Mouse (Mus musculus) cerebellum, postnatal 36 days (tissue): Measurements from ENCODE around the gene Nmi.

ENCODE experiments used
- DNase-seq, 2 experiments: peaks; one replicate each; pipeline ENCODE4 v3.0.0; 2021 to 2022; ENCODE audit warnings: mixed read lengths in 2 of 2

Nmi gene

DNA sequence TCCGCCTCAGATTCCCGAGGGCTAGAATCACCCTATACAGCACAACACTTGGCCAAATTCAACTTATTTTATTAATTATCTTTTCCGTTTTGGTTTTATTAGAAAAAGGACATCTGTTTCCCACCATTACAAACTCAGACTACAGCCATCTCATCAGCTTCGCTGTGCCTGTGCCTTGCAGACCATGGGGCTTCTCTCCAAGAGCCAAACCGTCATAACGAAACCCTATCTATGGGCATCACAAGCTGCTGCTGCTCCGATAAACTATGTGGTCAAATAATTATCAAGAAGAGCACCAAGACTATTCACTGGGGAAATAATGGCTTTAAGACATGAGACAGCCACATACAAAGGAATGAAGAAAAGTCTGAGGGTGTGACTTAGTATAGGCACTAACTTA, 31.5 kb downstream of the Nmi start:
- DNase-seq: no peak

DNA sequence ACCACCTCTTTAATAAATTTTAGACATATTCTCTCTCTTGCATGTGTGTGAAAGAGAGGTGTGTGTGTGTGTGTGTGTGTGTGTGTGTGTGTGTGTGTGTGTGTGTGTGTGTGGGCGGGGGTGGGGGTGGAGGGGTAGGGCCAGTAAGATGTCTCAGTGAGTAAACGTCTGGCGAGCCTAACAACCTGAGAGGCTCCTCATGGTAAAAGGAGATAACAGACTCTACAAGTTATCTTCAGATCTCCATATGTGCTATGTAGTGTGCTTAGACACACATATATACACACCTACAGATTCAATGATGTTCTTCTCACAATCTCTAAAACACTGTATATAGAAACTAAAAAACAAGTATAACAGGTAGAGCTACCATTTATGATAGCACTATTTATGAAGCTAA, 34.5 kb downstream of the Nmi start:
- DNase-seq: no peak

DNA sequence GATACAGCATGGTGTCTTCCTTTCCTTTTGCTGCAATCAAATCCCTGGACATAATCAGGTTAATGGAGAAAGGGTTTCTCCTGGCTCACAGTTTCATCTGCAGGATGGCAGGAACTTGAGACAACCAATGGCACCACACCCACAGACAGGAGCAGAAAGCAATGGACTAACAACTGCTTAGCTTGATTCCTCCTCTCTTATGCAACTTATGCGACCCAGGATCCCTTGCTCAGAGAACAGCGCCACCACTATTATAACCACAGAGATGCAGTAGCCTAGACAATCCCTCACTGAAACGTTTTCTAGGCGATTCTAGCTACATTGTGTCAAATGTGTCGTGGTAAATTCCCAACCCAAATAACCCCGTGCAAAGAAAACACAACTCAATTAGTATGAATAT, 36.3 kb downstream of the Nmi start:
- DNase-seq: no peak

DNA sequence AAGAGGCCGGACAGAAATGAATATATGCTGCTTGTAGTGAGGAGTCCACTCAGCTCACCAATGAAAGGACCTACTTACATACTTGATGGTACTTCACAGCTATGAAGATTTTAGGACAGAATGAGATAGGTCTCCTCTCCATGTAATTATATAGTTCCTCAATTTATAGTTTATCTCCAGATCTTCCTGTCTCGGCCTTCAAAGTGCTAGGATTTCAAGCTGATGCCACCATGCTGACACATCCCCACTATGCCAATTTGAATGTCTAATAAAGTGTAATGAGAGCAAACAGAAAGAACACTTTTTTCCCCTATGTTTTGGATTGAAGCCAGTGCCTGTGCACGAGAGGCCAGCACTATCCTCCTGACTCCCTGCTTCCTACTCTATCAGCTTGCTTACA, 36.7 kb downstream of the Nmi start:
- no peak for DNase-seq

DNA sequence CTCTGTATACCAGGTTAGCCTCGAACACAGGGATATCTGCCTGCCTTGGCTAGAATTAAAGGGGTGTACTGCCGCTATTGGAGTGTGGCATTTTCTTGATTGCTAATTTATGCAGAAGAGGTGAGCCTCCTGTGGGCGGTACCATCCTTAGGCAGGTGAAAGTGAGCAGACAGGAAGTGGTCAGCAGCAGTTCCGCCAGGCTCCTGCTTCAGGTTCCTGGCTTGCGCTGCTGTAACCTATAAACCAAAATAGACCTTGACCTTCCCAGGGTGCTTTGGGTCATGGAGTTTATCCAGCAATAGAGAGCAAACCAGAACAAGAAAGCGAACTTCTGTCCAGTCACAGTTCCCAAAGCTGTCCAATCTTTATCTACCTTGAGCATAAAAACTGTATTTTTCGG, 37.4 kb downstream of the Nmi start:
- DNase-seq: no peak

DNA sequence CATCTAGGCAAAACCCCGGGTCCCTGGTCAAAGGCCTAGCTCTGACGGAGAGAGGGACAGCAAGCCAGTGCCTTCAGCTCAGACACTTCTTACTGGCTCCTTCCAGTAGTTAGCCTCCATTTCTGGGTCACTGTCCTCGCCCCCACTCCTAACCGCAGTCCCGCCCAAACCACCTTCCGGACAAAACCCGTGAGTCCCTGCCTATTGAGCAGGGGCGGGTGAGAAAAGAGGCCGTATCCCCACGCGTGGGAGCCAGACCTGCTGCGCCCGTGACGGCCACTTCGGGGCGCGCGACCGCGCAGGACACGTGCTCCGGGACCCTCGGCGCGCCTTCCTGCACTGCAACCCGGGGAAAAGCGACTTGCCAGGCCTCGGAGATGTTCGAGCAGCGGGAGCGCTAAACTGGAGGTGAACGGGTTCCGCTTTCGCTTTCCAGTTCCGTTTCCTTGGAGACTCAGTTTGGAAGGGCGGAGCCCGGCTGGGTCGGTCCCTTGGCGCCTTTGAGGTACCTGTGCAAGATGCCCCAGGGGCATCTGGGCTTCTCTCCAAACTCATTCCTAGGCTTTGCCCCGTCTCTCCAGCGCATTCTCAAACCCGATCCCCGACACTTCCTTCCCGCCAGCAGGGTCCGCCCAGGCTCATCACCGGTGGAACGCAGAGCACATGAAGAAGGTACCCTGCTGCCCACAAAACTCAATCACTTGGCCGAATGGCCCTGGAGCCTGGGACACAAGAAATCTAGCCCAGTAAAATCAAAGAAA, 38.5 kb downstream of the Nmi start, which contains the start of gene Rbm43:
Rbm43 (minus strand) TSS at position 590 of the 761 bp plus-strand sequence.
- DNase-seq: peak; percentile 76 to 77

DNA sequence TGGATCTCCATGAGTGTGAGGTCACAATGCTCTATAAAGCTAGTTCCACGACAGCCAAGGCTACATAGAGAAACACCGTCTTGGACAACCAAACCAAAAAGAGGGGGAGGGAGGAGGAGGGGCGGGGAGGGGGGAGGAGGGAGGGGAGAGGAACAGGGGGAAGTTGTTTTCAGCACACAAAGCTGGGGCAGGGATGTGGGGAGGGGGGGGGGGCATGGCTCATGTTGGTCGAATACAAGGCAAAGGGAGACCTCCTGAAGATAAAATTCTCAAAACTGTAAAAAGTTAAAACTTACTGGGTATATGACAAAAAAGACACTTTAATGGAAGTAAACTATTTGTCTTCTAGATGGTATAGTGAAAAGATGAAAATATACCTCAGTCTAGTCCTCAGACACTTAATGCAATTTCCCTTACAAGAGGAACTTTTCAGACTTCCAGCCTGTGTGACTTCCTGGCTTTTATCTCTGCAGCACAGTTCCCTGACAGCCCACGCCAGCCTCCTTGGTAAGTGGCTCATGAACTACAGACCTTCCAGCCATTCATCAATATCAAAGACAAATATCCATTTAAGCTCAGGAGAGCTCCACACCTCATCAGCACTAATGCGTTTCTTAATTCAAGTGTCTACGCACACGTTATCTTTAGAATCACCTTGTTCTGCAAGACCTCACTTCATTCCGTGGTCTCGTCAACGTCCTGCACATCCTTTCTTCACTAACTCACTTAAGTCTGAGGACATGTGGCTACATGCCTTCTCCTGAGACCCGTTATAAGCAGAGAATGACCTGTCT, 39.8 kb downstream of the Nmi start:
- DNase-seq: peak in 1 of 2 experiments; percentile 19

DNA sequence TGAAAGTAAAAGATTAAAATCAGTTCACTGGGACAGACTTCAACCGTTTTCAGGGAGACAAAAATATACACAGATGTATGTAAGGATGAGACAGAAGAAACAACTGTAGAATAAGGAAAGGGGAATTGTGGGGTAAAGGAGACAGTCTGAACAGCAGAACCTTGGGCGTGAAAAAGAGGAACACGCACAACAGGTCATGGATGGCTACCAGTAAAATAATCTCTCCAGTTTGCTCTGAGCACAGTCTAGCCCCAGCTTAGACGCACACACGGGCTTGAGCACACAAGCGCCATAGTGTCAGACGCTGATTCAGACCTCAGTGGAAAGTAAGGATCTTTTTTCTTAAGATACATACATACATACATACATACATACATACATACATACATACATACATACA, 42.1 kb downstream of the Nmi start:
- no peak for DNase-seq

DNA sequence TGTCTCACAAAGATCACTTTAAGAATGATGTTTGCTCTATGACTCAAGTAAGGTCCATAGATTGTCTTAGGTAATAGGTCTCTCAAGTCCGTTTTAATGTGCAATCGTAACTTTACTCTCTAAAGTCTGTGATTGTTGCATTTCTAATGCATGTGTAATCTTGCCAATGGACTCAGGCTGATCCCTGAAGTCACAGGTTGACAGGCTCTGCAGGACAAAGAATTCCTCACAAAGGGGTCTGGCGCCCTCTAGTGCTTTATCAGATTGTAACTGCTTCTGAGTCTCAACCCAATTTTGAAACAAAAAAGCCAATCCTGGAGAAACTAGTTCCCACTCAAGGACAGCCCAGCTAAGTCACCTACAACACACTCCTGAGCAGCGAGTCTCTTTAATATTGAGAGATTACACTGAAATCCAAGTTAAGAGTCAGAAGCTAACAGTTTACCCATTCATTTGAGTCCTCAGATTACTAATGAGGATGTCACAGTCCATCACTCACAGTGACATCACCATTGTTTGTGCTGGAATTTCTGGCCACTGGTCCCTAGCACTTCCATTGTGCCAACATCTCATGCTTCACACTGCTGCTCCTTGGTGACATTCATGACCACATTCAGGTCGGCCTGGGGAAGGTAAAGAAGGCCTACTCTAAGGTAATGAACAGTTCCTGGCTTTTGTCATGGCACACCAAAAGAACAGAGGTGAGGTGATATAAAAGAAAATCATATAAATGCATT, 58.2 kb downstream of the Nmi start:
- peak; percentile 74 to 82 for DNase-seq

DNA sequence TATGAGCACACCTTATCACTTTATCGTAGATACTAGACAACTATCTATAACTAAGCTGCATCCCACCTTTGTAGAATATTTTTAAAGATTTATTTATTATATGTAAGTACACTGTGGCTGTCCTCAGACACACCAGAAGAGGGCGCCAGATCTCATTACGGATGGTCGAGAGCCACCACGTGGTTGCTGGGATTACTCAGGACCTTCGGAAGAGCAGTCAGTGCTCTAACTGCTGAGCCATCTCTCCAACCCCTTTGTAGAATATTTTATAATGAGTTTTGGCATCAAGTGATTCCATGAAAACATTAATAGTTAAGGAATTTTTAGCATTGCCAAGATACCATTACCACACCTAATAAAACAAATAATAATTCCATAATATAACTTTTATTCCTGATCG, 58.8 kb downstream of the Nmi start:
- DNase-seq: no peak

DNA sequence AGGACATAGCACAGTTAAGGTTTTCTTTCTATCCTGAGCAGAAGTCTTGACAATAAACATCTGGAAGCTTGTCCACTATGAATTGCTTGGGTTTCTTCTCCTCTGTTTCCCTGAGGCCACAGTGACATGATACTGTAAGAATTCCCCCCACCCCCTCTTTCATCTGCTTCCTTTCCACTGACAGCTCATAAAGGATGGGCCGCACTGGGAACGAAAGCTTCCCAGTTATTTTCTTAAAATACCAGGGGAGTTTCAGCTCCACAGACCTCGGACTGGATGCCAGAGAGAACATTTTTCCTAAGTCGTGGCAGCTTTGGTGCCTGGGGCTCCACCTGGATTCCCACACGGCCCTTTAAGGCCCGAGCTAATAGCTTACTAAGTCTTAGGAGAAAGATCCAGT, 60.6 kb downstream of the Nmi start:
- no peak for DNase-seq

DNA sequence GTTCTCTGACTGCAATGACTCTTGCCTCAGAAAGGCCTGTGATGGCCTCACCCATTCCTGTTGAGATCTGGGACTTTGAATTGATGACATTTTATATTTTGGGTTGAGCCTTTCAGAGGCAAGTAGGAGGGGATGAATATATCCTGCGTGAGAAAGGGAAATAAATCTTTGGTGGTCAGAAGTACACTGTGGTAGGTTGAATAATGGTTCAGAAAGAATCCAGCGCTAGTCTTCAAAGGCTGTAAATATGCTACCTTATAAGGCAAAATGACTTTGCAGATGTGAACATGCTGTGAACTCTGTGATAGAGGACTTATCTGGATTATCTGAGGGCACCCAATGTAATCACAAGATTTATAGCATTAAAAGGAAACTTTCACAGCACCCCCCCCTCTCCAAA, 61.4 kb downstream of the Nmi start:
- DNase-seq: no peak

DNA sequence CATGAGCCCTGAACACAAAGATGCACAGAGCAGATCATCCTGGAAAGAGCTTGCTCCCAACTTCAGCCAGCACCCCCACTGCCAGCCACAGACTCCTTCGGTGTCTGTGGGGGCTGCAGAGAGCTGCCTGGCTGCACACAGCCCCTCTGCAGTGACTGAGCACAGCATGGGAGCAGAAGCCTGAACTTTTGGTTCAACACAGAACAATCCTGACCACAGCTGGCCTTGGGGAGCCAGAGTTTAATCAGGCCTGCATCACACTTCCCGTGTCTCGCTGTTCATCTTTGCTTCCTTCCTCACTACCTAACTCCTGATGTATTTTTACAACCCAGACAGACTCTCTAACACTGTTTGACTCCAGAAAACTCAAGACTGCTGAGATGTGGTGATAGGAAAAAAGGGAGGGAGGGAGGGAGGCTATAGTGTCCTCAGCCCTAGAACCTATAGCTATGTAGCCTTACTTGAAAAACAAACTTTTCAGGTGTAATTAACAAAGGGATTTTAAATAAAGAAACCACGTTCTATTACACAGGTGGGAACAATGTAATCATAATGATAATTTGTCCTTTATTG, 65.7 kb downstream of the Nmi start:
- DNase-seq: no peak

DNA sequence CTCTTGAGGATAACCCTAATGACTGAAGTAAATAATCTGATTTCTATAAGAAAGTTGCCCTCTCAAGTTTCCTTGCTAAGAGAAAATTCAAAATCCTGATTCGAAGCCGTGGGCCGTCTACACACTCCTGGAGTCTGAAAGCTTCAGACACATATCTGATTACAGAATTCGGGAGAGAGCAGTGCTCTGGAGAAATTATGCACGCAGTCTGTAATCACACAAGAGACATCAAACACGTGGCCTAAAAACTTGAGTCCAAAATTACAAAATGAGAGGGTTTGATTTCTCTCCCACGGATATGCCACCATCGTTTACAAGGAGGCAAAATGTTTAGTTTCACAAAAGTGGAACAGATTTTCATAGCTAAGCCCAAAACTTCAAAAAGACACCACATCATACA, 67.7 kb downstream of the Nmi start:
- DNase-seq: no peak
